In the genomic region with DNA sequence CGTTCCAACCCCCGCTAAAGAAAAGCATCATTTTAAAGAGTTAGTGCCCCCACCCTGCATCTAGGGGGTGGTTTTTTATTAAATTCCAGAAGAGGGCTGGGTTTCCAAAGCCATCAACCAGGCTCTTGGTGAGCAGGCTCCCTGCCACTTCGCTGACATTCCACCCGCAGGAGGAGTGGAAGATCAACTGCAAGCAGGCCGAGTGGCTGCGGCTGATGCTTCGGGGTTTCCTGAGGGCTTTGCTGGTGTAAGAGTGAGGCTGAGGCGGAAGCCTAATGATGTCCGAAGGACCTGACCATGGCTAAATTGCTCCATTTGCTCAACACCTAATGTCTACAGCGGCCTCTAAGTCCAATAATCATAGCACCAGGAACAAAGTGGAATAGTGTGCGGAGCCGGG, we compare ENCODE assay signal across 18 mouse cellular contexts.
A peak's percentile ranks its signal among the peaks of the same experiment; 100 is the strongest.
DNase-seq lines count a peak whose midpoint lies in the region; ATAC-seq and TF ChIP-seq lines count a peak whose summit lies in the region.
"Had no signal": no experiment of that assay in that cellular context is flagged by ENCODE, and none has a peak within 500 bp of the region (broad histone marks: within the 10 kb centered on the region; RNA-seq: fewer than 3 reads in every experiment).

No protein-coding gene starts in this region.

- H3K4me2 ChIP-seq in lung, embryonic 14.5 days = peak overlapping the region; percentile 32; the same call in 1 of the 2 replicates
- H3K4me2 ChIP-seq in embryonic facial prominence, embryonic 12.5 days (replicated peaks) = peak overlapping the region; percentile 29
- peak overlapping the region; percentile 47 for H3K4me2 ChIP-seq in limb, embryonic 13.5 days (replicated peaks)
- H3K4me2 ChIP-seq: heart, embryonic 15.5 days; hindbrain, embryonic 13.5 days; midbrain, embryonic 11.5 days had no signal

- no peaks in the 10 kb centered on the region for H3K36me3 ChIP-seq in lung, embryonic 14.5 days (ENCODE audit: insufficient read depth)
- H3K36me3 ChIP-seq in embryonic facial prominence, embryonic 12.5 days = no peaks in the 10 kb centered on the region
- no peaks in the 10 kb centered on the region for H3K36me3 ChIP-seq in limb, embryonic 13.5 days
- H3K36me3 ChIP-seq: heart, embryonic 15.5 days; hindbrain, embryonic 13.5 days had no signal

- H3K4me3 ChIP-seq in lung, embryonic 14.5 days (ENCODE audit: low read depth, low read length) = no peak overlapping the region
- no peak overlapping the region for H3K4me3 ChIP-seq in embryonic facial prominence, embryonic 12.5 days
- no peak overlapping the region for H3K4me3 ChIP-seq in limb, embryonic 13.5 days
- H3K4me3 ChIP-seq: heart, embryonic 15.5 days; hindbrain, embryonic 13.5 days had no signal

- no peak for TF ChIP-seq CTCF in lung, embryonic 14.5 days (IDR thresholded peaks at IDR 0.05; ENCODE audit: low read depth)

- DNase-seq in embryo, embryonic 11 days = peak; percentile 52
- no peak for DNase-seq in embryo, embryonic 10.5 days (ENCODE audit: low spot score)
- DNase-seq in lung, embryonic 14.5 days = no peak
- DNase-seq in lung, postnatal 10 days = no peak
- no peak for DNase-seq in ovary, postnatal 36 days (ENCODE audit: low spot score)
- no peak for DNase-seq in adrenal gland, adult (ENCODE audit: inconsistent age in 2 of 2, low spot score in 1 of 2)
- DNase-seq: adrenal gland, postnatal 10 days; cerebellum, adult 9-11 months; forebrain, postnatal 0 days; gastrocnemius, postnatal 25 days; lung, adult 18-20 months; right cerebral cortex, postnatal 25 days had no signal

- no peak overlapping the region for H3K9ac ChIP-seq in lung, embryonic 14.5 days
- no peak overlapping the region for H3K9ac ChIP-seq in embryonic facial prominence, embryonic 12.5 days
- H3K9ac ChIP-seq in limb, embryonic 13.5 days = no peak overlapping the region
- H3K9ac ChIP-seq: forebrain, postnatal 0 days; heart, embryonic 15.5 days; hindbrain, embryonic 13.5 days had no signal

- WGBS in lung, embryonic 14.5 days = 53% methylated on average over 12 of the region's 12 CpGs
- WGBS in embryonic facial prominence, embryonic 12.5 days = 42% methylated on average over 12 of the region's 12 CpGs
- 31% methylated on average over 12 of the region's 12 CpGs for WGBS in limb, embryonic 13.5 days

- H3K9me3 ChIP-seq in lung, embryonic 14.5 days (ENCODE audit: low read depth, low read length) = no peaks in the 10 kb centered on the region
- no peaks in the 10 kb centered on the region for H3K9me3 ChIP-seq in embryonic facial prominence, embryonic 12.5 days
- no peaks in the 10 kb centered on the region for H3K9me3 ChIP-seq in limb, embryonic 13.5 days
- H3K9me3 ChIP-seq: heart, embryonic 15.5 days; hindbrain, embryonic 13.5 days had no signal

- H3K27ac ChIP-seq in lung, embryonic 14.5 days (ENCODE audit: low read depth) = no peak overlapping the region
- peak overlapping the region; percentile 67 for H3K27ac ChIP-seq in embryonic facial prominence, embryonic 12.5 days
- H3K27ac ChIP-seq in limb, embryonic 13.5 days = peak overlapping the region; percentile 34; the same call in 1 of the 2 replicates
- H3K27ac ChIP-seq: heart, embryonic 15.5 days; hindbrain, embryonic 13.5 days had no signal

- no peak for ATAC-seq in lung, embryonic 14.5 days (ENCODE audit: insufficient read depth)
- ATAC-seq in embryonic facial prominence, embryonic 12.5 days (ENCODE audit: insufficient number of reproducible peaks, insufficient read depth, low FRiP score, low TSS enrichment) = peak; percentile 52; the same call in 1 of the 2 replicates
- ATAC-seq in limb, embryonic 13.5 days (ENCODE audit: low FRiP score, low read depth) = peak; percentile 51; the same call in 1 of the 2 replicates
- ATAC-seq: forebrain, postnatal 0 days; intestine, embryonic 16.5 days had no signal

- H3K27me3 ChIP-seq in lung, embryonic 14.5 days (ENCODE audit: insufficient read depth, low read length) = no peaks in the 10 kb centered on the region
- no peaks in the 10 kb centered on the region for H3K27me3 ChIP-seq in embryonic facial prominence, embryonic 12.5 days
- H3K27me3 ChIP-seq in limb, embryonic 13.5 days = 0 out of 2 replicates have a peak, but pooled peaks cover 2% of the 10 kb centered on the region
- H3K27me3 ChIP-seq: heart, embryonic 15.5 days; hindbrain, embryonic 13.5 days had no signal

- no peaks in the 10 kb centered on the region for H3K4me1 ChIP-seq in lung, embryonic 14.5 days (ENCODE audit: insufficient read depth)
- peaks cover 16% of the 10 kb centered on the region for H3K4me1 ChIP-seq in embryonic facial prominence, embryonic 12.5 days
- H3K4me1 ChIP-seq in limb, embryonic 13.5 days = peaks cover 20% of the 10 kb centered on the region
- H3K4me1 ChIP-seq: heart, embryonic 15.5 days; hindbrain, embryonic 13.5 days had no signal
